8 mouse cellular contexts compared by ENCODE assay signal in genomic region chr7:84115385-84115784, GRCm38 (mm10). TPM values are rescaled to one million over a fixed set of nuclear protein-coding genes. Genes with fewer than 3 reads are reported as not detected.
A peak's percentile ranks its signal among the peaks of the same experiment; 100 is the strongest.
DNase-seq lines count a peak whose midpoint lies in the region; ATAC-seq and TF ChIP-seq lines count a peak whose summit lies in the region.
"Had no signal": no experiment of that assay in that cellular context is flagged by ENCODE, and none has a peak within 500 bp of the region (broad histone marks: within the 10 kb centered on the region; RNA-seq: fewer than 3 reads in every experiment).

No protein-coding gene starts in this region.

- ATAC-seq in kidney, postnatal 0 days (replicated peaks; ENCODE audit: low FRiP score, low read depth) = no peak; the same call in 1 of the 2 replicates
- ATAC-seq in kidney, embryonic 16.5 days (ENCODE audit: low FRiP score, low TSS enrichment) = no peak
- ATAC-seq in stomach, postnatal 0 days (ENCODE audit: low FRiP score, low TSS enrichment) = no peak
- no peak for ATAC-seq in midbrain, embryonic 15.5 days (replicated peaks)

- H3K36me3 ChIP-seq in kidney, postnatal 0 days (ENCODE audit: insufficient read depth, low read length) = peaks cover 17% of the 10 kb centered on the region
- peaks cover 11% of the 10 kb centered on the region for H3K36me3 ChIP-seq in kidney, embryonic 16.5 days (ENCODE audit: insufficient read depth, low read length)
- H3K36me3 ChIP-seq in stomach, postnatal 0 days (ENCODE audit: control insufficient read depth, insufficient read depth, low read length) = peaks cover 1% of the 10 kb centered on the region; the same call in 1 of the 2 replicates
- H3K36me3 ChIP-seq in midbrain, embryonic 15.5 days (replicated peaks) = no peaks in the 10 kb centered on the region; the same call in 1 of the 2 replicates

- no peak overlapping the region for H3K4me2 ChIP-seq in kidney, postnatal 0 days (ENCODE audit: low read length)
- H3K4me2 ChIP-seq in kidney, embryonic 16.5 days (replicated peaks; ENCODE audit: low read depth, low read length) = no peak overlapping the region
- no peak overlapping the region for H3K4me2 ChIP-seq in stomach, postnatal 0 days (replicated peaks; ENCODE audit: low read depth)
- no peak overlapping the region for H3K4me2 ChIP-seq in midbrain, embryonic 15.5 days

- peak; percentile 40 for DNase-seq in kidney, postnatal 0 days (ENCODE audit: low spot score)
- DNase-seq in CD8-positive naive resting alpha-beta T cell, adult 2 months (ENCODE audit: low read depth in 2 of 2, low spot score in 2 of 2) = peak; percentile 8 to 9
- no peak for DNase-seq in stomach, postnatal 0 days (ENCODE audit: low spot score)
- DNase-seq in layer of hippocampus, adult 18-20 months (ENCODE audit: low spot score in 2 of 2) = no peak
- DNase-seq: right cerebral cortex, postnatal 25 days had no signal

- 55% methylated on average over 2 of the region's 2 CpGs for WGBS in kidney, postnatal 0 days
- 64% methylated on average over 2 of the region's 2 CpGs for WGBS in kidney, embryonic 16.5 days
- 9% methylated on average over 2 of the region's 2 CpGs for WGBS in bone marrow, adult 2 months
- 70% methylated on average over 2 of the region's 2 CpGs for WGBS in stomach, postnatal 0 days
- 77% methylated on average over 2 of the region's 2 CpGs for WGBS in midbrain, embryonic 15.5 days

- TF ChIP-seq POLR2A in bone marrow, adult 2 months (IDR thresholded peaks at IDR 0.05; ENCODE audit: borderline replicate concordance, control insufficient read depth, low read depth, low read length) = no peak

- no peak overlapping the region for H3K9ac ChIP-seq in kidney, postnatal 0 days (ENCODE audit: low read depth, low read length)
- no peak overlapping the region for H3K9ac ChIP-seq in kidney, embryonic 16.5 days (replicated peaks; ENCODE audit: low read length)
- H3K9ac ChIP-seq in stomach, postnatal 0 days (ENCODE audit: low read length) = no peak overlapping the region
- no peak overlapping the region for H3K9ac ChIP-seq in midbrain, embryonic 15.5 days

- H3K27me3 ChIP-seq in kidney, postnatal 0 days (ENCODE audit: insufficient read depth, low read length) = no peaks in the 10 kb centered on the region
- H3K27me3 ChIP-seq in kidney, embryonic 16.5 days (ENCODE audit: insufficient read depth, low read length) = no peaks in the 10 kb centered on the region
- no peaks in the 10 kb centered on the region for H3K27me3 ChIP-seq in stomach, postnatal 0 days (ENCODE audit: control insufficient read depth, insufficient read depth, low read length)
- no peaks in the 10 kb centered on the region for H3K27me3 ChIP-seq in midbrain, embryonic 15.5 days (replicated peaks)

- no peak for TF ChIP-seq EP300 in stomach, postnatal 0 days (optimal IDR thresholded peaks at IDR 0.05)

- no peak overlapping the region for H3K4me3 ChIP-seq in kidney, postnatal 0 days (replicated peaks; ENCODE audit: low read depth, low read length)
- no peak overlapping the region for H3K4me3 ChIP-seq in kidney, embryonic 16.5 days (ENCODE audit: low read length)
- H3K4me3 ChIP-seq in bone marrow, adult 2 months (replicated peaks; ENCODE audit: control insufficient read depth, low read depth, low read length) = no peak overlapping the region
- H3K4me3 ChIP-seq in stomach, postnatal 0 days (ENCODE audit: low read depth, low read length) = no peak overlapping the region
- no peak overlapping the region for H3K4me3 ChIP-seq in midbrain, embryonic 15.5 days

- H3K27ac ChIP-seq in kidney, postnatal 0 days = no peak overlapping the region
- no peak overlapping the region for H3K27ac ChIP-seq in kidney, embryonic 16.5 days (ENCODE audit: low read length)
- no peak overlapping the region for H3K27ac ChIP-seq in bone marrow, adult 2 months (ENCODE audit: control insufficient read depth, insufficient read depth, low read depth, low read length, poor library complexity)
- no peak overlapping the region for H3K27ac ChIP-seq in stomach, postnatal 0 days (replicated peaks)
- H3K27ac ChIP-seq in midbrain, embryonic 15.5 days = no peak overlapping the region

- H3K9me3 ChIP-seq in kidney, postnatal 0 days (replicated peaks; ENCODE audit: low read length) = no peaks in the 10 kb centered on the region
- H3K9me3 ChIP-seq in kidney, embryonic 16.5 days (ENCODE audit: low read length) = no peaks in the 10 kb centered on the region
- H3K9me3 ChIP-seq in stomach, postnatal 0 days (ENCODE audit: control insufficient read depth, low read length) = no peaks in the 10 kb centered on the region
- H3K9me3 ChIP-seq in midbrain, embryonic 15.5 days = no peaks in the 10 kb centered on the region

- H3K4me1 ChIP-seq in kidney, postnatal 0 days (replicated peaks; ENCODE audit: insufficient read depth, low read length) = peaks cover 41% of the 10 kb centered on the region
- peaks cover 43% of the 10 kb centered on the region for H3K4me1 ChIP-seq in kidney, embryonic 16.5 days (ENCODE audit: insufficient read depth, low read length)
- H3K4me1 ChIP-seq in bone marrow, adult 2 months (ENCODE audit: control insufficient read depth, insufficient read depth, low read length) = peaks cover 3% of the 10 kb centered on the region; the same call in 1 of the 2 replicates
- peaks cover 9% of the 10 kb centered on the region for H3K4me1 ChIP-seq in stomach, postnatal 0 days (replicated peaks; ENCODE audit: control insufficient read depth, insufficient read depth)
- peaks cover 40% of the 10 kb centered on the region for H3K4me1 ChIP-seq in midbrain, embryonic 15.5 days

- TF ChIP-seq CTCF in kidney, postnatal 0 days (IDR thresholded peaks at IDR 0.05; ENCODE audit: low read depth) = peak; percentile 45; the same call in 1 of the 2 replicates
- peak; percentile 20; the same call in 1 of the 2 replicates for TF ChIP-seq CTCF in bone marrow, adult 2 months (IDR thresholded peaks at IDR 0.05; ENCODE audit: control insufficient read depth, insufficient read depth, low read length)
- peak; percentile 55 for TF ChIP-seq CTCF in stomach, postnatal 0 days (IDR thresholded peaks at IDR 0.05; ENCODE audit: low read depth)

RNA-seq across cellular contexts. Expression of gene Cemip, which starts 29.1 kb away (rescaled TPM):
- 0.17 and 0.28 TPM in 2 replicates for polyA plus RNA-seq in kidney, postnatal 0 days (2015; fragmentation: Nextera tagmentation; extraction: Ambion mirVana)
- 0.26 and 0.42 TPM in 2 replicates for polyA plus RNA-seq in kidney, embryonic 16.5 days (2015; fragmentation: Nextera tagmentation; extraction: Ambion mirVana)
- 1.2 TPM in 1 of 2 replicates, not detected in the other for polyA plus RNA-seq in bone marrow, adult 2 months (2011; ENCODE audit: insufficient read depth, insufficient read length, low replicate concordance, missing spikeins)
- 0.40 and 0.45 TPM in 2 replicates for polyA plus RNA-seq in stomach, postnatal 0 days (2015; fragmentation: Nextera tagmentation; extraction: Ambion mirVana)
- total RNA-seq in layer of hippocampus, adult 18-20 months (2021) = 10 to 100 TPM; 18.3 to 19.5 TPM
- 0.50 and 0.61 TPM in 2 replicates for polyA plus RNA-seq in midbrain, embryonic 15.5 days (2015; fragmentation: Nextera tagmentation; extraction: Ambion mirVana)

RNA-seq across cellular contexts. Expression of gene Abhd17c, which starts 36.3 kb away (rescaled TPM):
- 124 and 135 TPM in 2 replicates for polyA plus RNA-seq in kidney, postnatal 0 days (2015; fragmentation: Nextera tagmentation; extraction: Ambion mirVana)
- polyA plus RNA-seq in kidney, embryonic 16.5 days (2015; fragmentation: Nextera tagmentation; extraction: Ambion mirVana) = 11.3 and 13.7 TPM in 2 replicates
- polyA plus RNA-seq in bone marrow, adult 2 months (2011; ENCODE audit: insufficient read depth, insufficient read length, low replicate concordance, missing spikeins) = 6.5 and 29.2 TPM in 2 replicates
- 59.7 and 60.9 TPM in 2 replicates for polyA plus RNA-seq in stomach, postnatal 0 days (2015; fragmentation: Nextera tagmentation; extraction: Ambion mirVana)
- 10 to 100 TPM; 56.1 to 56.3 TPM for total RNA-seq in layer of hippocampus, adult 18-20 months (2021)
- polyA plus RNA-seq in midbrain, embryonic 15.5 days (2015; fragmentation: Nextera tagmentation; extraction: Ambion mirVana) = 69.9 and 74.4 TPM in 2 replicates

Comparison
In these comparisons a context has a peak if more than half of its experiments do, and no peak if none do; other contexts are left out.
1. DNase-seq: peak in kidney, postnatal 0 days (single experiment) and CD8-positive naive resting alpha-beta T cell, adult 2 months (2 of 2); none in stomach, postnatal 0 days (single experiment) and layer of hippocampus, adult 18-20 months (0 of 2).
2. Peak in every context shown above with its lines, with median percentiles within 50 percentile points of each other: CTCF ChIP-seq.